Mouse (Mus musculus) adrenal gland, adult 18-20 months (tissue): ENCODE data around the gene Pf4. TPM values are rescaled to one million over a fixed set of nuclear protein-coding genes. Genes with fewer than 3 reads are reported as not detected.
"Not testable (repeated sequence)": the region's sequence is repeated elsewhere in the genome, so short reads cannot be mapped to it uniquely, and the experiment has no call there.

ENCODE experiments used
- DNase-seq, 2 experiments: peaks; one replicate each; pipeline ENCODE4 v3.0.0; 2021 to 2022; ENCODE audit warnings: low spot score in 2 of 2
- microRNA-seq, 2 experiments: library from miRNA; unstranded; fragments of <30 nt; microRNA quantifications; one replicate each; pipeline ENCODE4 v1.2.0; 2021; ENCODE audit warnings: borderline number of aligned reads in 2 of 2
- total RNA-seq, 2 experiments: library from RNA; stranded (reverse); gene quantifications; 1 replicate in 1 of 2; 2 replicates in 1 of 2; pipeline ENCODE4 v1.2.3; 2021

The Pf4 gene
- total RNA-seq, 2 experiments from 2014 or later: 9.7 to 25.7 TPM

DNA sequence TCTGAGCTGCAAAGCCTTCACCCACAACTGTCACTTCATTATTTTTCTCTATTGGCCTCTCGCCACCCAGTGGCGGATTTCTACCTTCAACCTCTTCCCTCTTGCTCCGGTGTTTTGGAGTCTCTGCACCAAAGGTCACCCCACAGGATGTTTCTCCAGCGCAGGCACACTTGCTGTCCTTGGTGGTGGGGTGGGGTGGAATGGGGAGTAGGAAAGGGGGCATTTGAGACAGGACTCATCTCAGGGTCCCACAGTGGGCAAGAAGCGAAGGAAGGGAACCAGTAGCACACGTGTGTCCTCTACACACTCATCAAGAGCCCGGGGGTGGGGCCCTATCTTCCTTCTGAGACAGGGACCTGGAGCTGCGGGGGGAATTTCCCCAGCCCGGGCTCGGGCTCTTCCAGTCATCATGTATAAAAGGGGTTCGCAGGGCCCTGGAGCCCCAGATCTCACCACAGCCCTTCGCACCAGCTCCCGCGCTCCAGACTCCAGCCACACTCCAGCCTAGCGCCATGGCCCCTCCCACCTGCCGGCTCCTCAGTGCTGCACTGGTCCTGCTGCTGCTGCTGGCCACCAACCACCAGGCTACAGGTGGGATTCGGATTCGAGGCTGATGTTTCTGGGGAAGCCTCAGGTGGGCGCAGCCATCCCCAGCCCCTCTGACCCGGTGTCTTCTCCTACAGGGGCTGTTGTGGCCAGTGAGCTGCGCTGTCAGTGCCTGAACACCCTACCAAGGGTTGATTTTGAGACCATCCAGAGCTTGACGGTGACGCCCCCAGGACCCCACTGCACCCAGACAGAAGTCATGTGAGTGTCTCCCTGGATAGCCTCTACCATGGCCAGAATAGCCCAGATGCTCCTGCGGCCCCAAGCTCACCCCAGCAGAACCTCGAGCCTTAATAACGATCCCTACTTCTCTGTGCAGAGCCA, 13.7 kb downstream of the Pf4 start, which contains the start of gene Cxcl3:
Gene Cxcl3, plus strand, starts transcription at position 445 of the 930 bp plus-strand sequence.
- DNase-seq: no peak

DNA sequence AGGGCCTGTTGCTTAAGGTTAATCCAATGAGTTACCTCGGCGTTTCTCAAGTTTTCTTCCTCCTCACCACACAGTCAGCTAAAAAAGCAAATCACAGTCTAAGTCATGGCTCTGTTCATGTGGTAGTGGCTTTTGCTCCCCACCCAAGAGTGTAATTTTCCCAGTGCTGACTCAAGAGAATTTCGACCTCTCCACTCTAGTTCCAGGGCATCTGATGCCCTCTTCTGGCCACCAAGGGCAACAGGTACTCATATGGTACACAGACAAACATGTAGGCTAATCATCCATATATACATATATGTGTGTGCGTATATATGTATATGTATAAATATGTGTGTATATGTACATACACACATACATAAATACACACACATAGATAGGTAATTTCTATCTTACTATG, 15.9 kb downstream of the Pf4 start:
- no peak for DNase-seq

DNA sequence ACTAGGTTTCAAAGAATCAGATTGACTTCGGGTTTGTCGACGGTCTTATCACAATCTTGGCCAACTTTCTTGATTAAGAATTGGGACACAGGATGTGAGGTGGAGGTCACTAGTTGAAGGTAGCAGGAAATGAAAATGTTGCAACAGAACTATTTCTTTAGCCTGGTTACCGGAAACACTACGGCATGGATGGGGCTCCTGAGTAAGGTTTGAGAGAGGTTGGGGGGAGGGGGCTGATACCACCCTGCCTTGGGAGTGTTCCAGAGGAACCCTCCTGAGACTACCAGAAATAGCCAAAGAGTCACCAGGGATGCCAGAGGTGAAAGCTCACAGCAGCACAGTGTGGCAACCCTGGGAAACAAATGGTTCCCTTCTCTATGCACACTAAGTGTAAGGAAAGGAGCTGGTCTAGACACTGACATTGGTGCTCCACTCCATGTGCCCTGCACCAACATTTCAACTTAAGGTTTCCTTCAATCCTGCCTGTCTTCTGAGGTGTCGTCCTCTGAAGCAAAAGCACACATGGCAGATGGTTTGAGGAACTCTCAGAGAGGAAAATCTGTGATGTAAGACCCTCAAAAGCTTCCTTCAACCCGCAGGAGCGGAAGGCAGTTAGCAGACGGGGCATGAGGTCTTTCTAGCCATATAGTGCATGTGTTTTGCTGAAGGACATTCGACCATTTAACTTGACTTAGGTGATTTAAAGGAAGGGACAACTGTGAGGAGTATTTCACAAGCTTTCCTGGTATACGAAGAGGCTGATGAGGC, 17.3 kb downstream of the Pf4 start:
- no peak for DNase-seq

DNA sequence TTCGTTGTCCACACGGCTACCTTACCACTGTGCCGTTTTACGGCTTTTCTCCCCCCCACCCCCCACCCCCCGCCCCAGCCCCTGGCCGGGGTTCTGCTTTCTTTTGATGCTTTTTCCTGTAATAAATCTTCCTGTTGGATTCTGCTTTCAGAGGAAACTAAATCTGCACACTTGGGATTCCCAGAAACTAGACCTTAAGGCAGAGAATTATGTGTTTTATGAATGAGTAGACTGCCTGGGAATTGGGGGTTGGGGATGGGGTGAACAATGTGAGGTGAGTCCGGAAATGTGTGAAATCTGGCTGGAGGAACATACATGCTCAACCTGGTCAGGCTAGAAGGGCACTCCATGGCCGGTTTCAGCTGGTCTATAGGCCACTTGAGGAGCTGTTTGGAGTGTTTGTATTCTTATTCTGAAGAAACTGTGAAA, 17.9 kb downstream of the Pf4 start:
- DNase-seq: no peak

DNA sequence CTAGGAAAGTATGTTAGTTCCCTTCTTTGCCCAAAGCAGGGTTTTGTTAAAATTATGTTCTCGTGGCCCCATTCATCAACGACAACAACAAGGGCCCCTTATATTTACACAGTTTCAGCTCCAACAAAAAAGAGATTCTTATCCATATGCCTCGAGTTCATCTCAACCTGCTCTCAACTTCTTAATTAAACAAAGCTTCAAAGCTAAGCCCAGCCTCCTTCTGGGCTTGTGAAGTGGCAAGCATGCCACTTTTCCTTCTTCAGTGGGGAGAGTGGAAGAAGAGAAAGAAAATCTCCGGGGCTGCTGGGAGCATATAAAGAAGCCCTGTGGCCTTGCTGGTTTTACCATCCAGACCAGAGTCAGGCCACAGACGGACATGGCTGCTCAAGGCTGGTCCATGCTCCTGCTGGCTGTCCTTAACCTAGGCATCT, 22.0 kb downstream of the Pf4 start, which contains the start of gene Cxcl15:
Gene Cxcl15, plus strand, starts transcription at position 340 of the 431 bp plus-strand sequence.
- DNase-seq: no peak

DNA sequence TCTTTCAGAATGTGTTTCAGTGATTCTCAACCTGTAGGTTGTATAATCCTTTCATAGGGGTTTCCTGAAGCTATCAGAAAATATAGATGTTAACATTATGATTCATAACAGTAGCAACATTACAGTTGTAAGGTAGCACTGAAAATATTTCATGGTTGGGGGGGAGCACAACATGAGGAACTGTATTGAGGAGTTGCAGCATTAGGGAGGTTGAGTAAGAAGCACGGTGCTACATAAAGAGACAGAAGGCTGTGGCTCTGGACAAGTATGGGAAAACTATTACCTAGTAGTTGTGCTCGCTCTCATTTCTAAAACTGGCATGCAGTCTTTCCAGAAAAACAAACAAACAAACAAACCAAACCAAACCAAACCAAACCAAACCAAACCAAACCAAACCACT, 23.2 kb downstream of the Pf4 start:
- DNase-seq: not testable (repeated sequence)

DNA sequence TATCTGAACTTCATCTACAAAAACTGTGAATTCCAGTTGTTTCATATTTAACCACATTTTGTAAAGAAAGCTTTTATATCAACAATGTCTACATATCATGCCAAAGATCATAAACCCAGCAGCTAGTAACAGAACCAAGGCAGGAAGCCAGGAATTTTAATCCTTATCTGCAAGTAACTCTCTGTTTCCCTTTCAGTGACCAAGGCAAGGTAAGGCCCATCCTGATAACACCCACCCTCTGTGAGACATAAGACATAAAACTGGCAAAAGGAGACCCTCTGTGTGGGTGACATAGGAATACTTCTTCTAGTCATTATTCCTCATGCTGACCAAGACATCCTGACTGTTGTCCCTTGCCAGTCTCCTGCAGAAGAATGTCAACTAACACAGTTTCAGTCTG, 32.3 kb downstream of the Pf4 start:
- no peak for DNase-seq

DNA sequence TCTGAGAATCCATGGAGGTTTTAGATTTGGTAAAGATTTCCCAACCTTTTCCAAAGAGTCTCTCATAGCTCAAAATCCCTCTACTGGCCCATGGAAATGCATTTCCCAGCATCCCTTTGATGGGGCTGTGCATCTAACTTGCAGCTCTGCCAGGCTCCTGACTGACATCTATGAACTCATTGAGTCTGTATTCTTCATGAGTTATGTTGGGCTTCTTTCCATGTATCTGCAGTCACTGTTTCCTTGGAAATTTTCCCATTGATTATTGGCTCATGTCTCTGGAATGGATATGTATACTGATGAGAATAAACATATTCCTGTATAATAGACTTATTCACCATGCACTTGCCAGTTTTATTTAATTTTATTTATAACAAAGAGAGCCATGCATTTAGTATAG, 33.8 kb downstream of the Pf4 start:
- DNase-seq: no peak

DNA sequence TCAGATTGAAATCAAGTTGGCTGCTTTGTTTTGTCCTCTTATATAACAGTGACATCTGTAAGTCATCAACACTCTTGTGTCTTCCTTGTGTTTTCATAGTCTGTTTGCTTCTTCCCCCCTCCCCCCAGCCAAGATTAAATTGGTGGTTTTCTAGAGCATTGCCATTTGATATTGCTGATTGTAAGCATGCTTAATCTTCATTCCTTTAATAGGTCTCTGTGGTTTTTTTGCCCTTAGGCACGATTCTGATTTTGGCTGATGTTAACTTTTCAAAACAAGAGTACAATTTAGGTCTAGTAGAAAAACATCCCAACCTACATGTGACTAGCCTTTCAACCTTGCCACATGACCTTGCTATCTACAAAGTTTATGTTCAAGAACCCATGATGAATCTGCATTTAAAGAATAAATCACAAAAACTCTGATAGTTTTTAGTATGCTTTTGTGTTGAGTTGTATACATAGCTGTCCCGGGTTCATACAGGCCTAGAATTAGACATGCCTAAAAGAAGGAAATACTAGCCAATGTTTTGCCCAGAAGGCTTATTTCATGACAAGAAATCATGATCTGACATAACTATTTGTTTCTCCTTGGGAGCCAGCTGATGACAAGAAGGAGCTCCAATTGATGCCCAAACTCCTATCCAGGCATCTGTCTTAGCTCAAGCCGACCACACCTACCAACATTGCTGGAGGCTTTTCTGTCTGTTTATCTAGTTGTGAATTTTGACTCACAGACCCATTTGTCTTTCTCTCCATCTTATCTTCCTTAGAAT, 35.1 kb downstream of the Pf4 start:
- DNase-seq: no peak

DNA sequence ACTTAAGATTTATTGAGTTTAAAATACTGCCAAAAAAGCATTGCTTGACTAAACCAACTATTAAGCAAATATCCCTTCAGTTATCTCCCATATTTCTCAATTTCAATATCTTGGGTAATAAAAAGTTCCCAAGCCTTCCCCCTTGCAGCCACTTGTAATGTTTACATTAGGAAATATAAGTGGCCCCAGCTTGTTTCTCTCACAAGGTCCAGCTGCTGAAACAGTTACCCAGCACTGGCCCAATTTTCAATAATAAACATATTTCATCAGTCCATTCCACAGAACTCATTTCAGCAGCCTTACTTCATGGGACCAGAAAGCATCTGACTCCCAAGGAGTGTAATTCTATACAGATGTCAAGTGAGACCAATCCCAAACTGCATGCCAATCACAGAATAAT, 47.5 kb downstream of the Pf4 start:
- no peak for DNase-seq

Small RNA genes within 50 kb of the gene (microRNA-seq; reads per million reads assigned to microRNA genes)
- gene Gm24322: 0 reads per million in 2 experiments

Other genes with a start within 250 kb of the Pf4 start
- gene 5830473C10Rik, start 211.3 kb upstream of the Pf4 start, total RNA-seq: not detected
- gene Rassf6, start 131.8 kb upstream of the Pf4 start, total RNA-seq: 1 to 10 TPM; 3.7 to 7.4 TPM
- gene Cxcl5, start 13.1 kb upstream of the Pf4 start, total RNA-seq: not detected
- gene Ppbp, start 3.9 kb upstream of the Pf4 start, total RNA-seq: 1 to 10 TPM; 2.4 to 7.8 TPM
- gene Cxcl3, start 13.7 kb downstream of the Pf4 start, total RNA-seq: not detected
- not detected for gene Cxcl15, start 22.1 kb downstream of the Pf4 start, total RNA-seq
- 1 to 10 TPM in 1 of 2 experiments, under 1 TPM in 1; 0.86 to 1.5 TPM for gene Cxcl1, start 118.8 kb downstream of the Pf4 start, total RNA-seq
- under 1 TPM in 1 of 2 experiments, not detected in 1; 0.32 TPM for gene Cxcl2, start 131.4 kb downstream of the Pf4 start, total RNA-seq
- gene Mthfd2l, start 158.7 kb downstream of the Pf4 start, total RNA-seq: 10 to 100 TPM; 19.6 to 20.6 TPM